Mouse (Mus musculus) heart, adult 2 months (tissue): ENCODE measurements around the gene Dcaf12l2. TPM values are rescaled to one million over a fixed set of nuclear protein-coding genes. Genes with fewer than 3 reads are reported as not detected.
A peak's percentile ranks its signal among the peaks of the same experiment; 100 is the strongest.

Experiments used
- DNase-seq, 2 experiments: peaks; one replicate each; pipeline ENCODE4 v3.0.0; 2021
- H3K27ac ChIP-seq: fragments of 200-600 bp; 2 replicates; pipeline ENCODE4 v1.8.1; 2022
- H3K27me3 ChIP-seq: fragments of 200-500 bp; 2 replicates; pipeline ENCODE4 v1.6.1; 2012; ENCODE audit warnings: mild to moderate bottlenecking, low read length, inconsistent platforms, mixed read lengths; ENCODE audit not compliant: control insufficient read depth, insufficient read depth
- H3K36me3 ChIP-seq: fragments of 200-500 bp; 2 replicates; pipeline ENCODE4 v1.6.1; 2012; ENCODE audit warnings: low read length, inconsistent platforms; ENCODE audit not compliant: control insufficient read depth, insufficient read depth
- H3K4me1 ChIP-seq: fragments of 200-500 bp; 2 replicates; pipeline ENCODE4 v1.6.1; 2011; ENCODE audit warnings: low read length; ENCODE audit not compliant: control insufficient read depth, insufficient read depth
- H3K4me3 ChIP-seq: fragments of 200-600 bp; 2 replicates; pipeline ENCODE4 v1.8.1; 2022
- H3K79me2 ChIP-seq: fragments of 200-500 bp; replicated peaks from 2 replicates; pipeline ENCODE4 v1.6.1; 2012; ENCODE audit warnings: mild to moderate bottlenecking, inconsistent platforms, low read length, moderate library complexity, mixed read lengths; ENCODE audit not compliant: control insufficient read depth, insufficient read depth
- H3K9ac ChIP-seq: fragments of 200-500 bp; 2 replicates; pipeline ENCODE4 v1.6.1; 2012; ENCODE audit warnings: low read depth, mild to moderate bottlenecking, control low read depth, inconsistent platforms, low read length, mixed read lengths
- CTCF ChIP-seq: fragments of 200-600 bp; IDR thresholded peaks from 2 replicates; pipeline ENCODE4 v1.8.1; 2022; ENCODE audit warnings: antibody characterized with exemption, mild to moderate bottlenecking, moderate library complexity
- EP300 ChIP-seq: fragments of 200-500 bp; IDR thresholded peaks from 2 replicates; pipeline ENCODE4 v1.6.1; 2011; ENCODE audit warnings: low read depth, low read length, control low read depth; ENCODE audit not compliant: insufficient read depth
- POLR2A ChIP-seq: fragments of 200-500 bp; IDR thresholded peaks from 2 replicates; pipeline ENCODE4 v1.6.1; 2011; ENCODE audit warnings: mild to moderate bottlenecking, low read depth, low read length, control low read depth; ENCODE audit not compliant: insufficient read depth
- WGBS: fragments of 180-500 bp; shearing (Covaris S2); methylation state at CpG from one replicate; pipeline ENCODE4 v1.1.7; 2018; 5-methylcytosine and 5-hydroxymethylcytosine counted together
- intact Hi-C: fragments of 180-260 bp; cut with DNase I; formaldehyde crosslinking; loops from one replicate; pipeline ENCODE4 v1.15.1; 2025
- long read RNA-seq: library from polyadenylated mRNA; stranded (forward); transcript quantifications from one replicate; pipeline ENCODE4 v2.0.0, GENCODE M21; 2021
- polyA plus RNA-seq: library from polyadenylated mRNA; depleted of rRNA; stranded (reverse); fragments of >200 nt; gene quantifications from 2 replicates; pipeline ENCODE4 v1.2.3, GENCODE M21; 2012; rRNA removed
- total RNA-seq, 2 experiments: library from RNA; stranded (reverse); gene quantifications; 2 replicates each; pipeline ENCODE4 v1.2.3; 2021

Gene Dcaf12l2
- total RNA-seq (under 1 TPM in 1 of 2 experiments, not detected in 1; 0.08 TPM), polyA plus RNA-seq (0.06 and 0.08 TPM in 2 replicates)
- long read RNA-seq: 0 reads

GRCm38 (mm10) chrX:44367646-44368521 is at the start of gene Dcaf12l2:
Dcaf12l2 (minus strand) TSS chrX:44368342.
- WGBS: 20% methylated on average over 56 of the region's 57 CpGs

GRCm38 (mm10) chrX:44367280-44367645 is 879 bp downstream of the Dcaf12l2 start:
- Histone ChIP-seq H3K27ac (no peak overlapping the region), H3K79me2 (no peaks in the 10 kb centered on the region), H3K4me1 (no peaks in the 10 kb centered on the region), H3K9ac (no peak overlapping the region), H3K27me3 (no peaks in the 10 kb centered on the region), H3K4me3 (no peak overlapping the region), H3K36me3 (no peaks in the 10 kb centered on the region)
- WGBS: 73% methylated on average over 14 of the region's 14 CpGs
- intact Hi-C loops: no loop called here
- TF ChIP-seq CTCF (no peak), EP300 (no peak), POLR2A (no peak)
- no peak for DNase-seq

More at GRCm38 (mm10) chrX:44367646-44368521, at the start of gene Dcaf12l2:
- DNase-seq: peak in 1 of 2 experiments; percentile 2
- no peaks in the 10 kb centered on the region for H3K36me3 ChIP-seq
- no peaks in the 10 kb centered on the region for H3K27me3 ChIP-seq
- H3K79me2 ChIP-seq: no peaks in the 10 kb centered on the region
- H3K4me3 ChIP-seq: no peak within 1 kb of the TSS
- intact Hi-C loops: no loop called here
- 0 out of 2 replicates have a peak within 1 kb of the TSS, but pooled peaks have one; percentile 21 for H3K9ac ChIP-seq
- TF ChIP-seq EP300: no peak
- no peak for TF ChIP-seq POLR2A
- TF ChIP-seq CTCF: no peak
- no peaks in the 10 kb centered on the region for H3K4me1 ChIP-seq
- H3K27ac ChIP-seq: no peak within 1 kb of the TSS
